Mouse (Mus musculus) brown adipose tissue, adult 24 weeks (tissue): ENCODE results near the gene Lrp3. TPM values are rescaled to one million over a fixed set of nuclear protein-coding genes. Genes with fewer than 3 reads are reported as not detected.
"Not testable (repeated sequence)": the region's sequence is repeated elsewhere in the genome, so short reads cannot be mapped to it uniquely, and the experiment has no call there.

Experiments used
- H3K27ac ChIP-seq: fragments of 200-500 bp; replicated peaks from 2 replicates; pipeline ENCODE4 v1.5.1; 2012; ENCODE audit warnings: low read depth, mild to moderate bottlenecking, low read length
- H3K4me1 ChIP-seq: fragments of 200-500 bp; 2 replicates; pipeline ENCODE4 v1.6.1; 2012; ENCODE audit warnings: low read length, mixed read lengths; ENCODE audit not compliant: control insufficient read depth, insufficient read depth, insufficient read length
- H3K4me3 ChIP-seq: fragments of 200-500 bp; 2 replicates; pipeline ENCODE4 v1.5.1; 2012; ENCODE audit warnings: low read depth, mild to moderate bottlenecking, low read length, moderate library complexity; ENCODE audit not compliant: insufficient read depth
- polyA plus RNA-seq: library from polyadenylated mRNA; stranded (reverse); fragments of >200 nt; gene quantifications from 2 replicates; pipeline ENCODE4 v1.2.4, GENCODE M21; 2012; ENCODE audit not compliant: missing spikeins, insufficient read depth, insufficient read length

Gene Lrp3
- 5.6 and 6.7 TPM in 2 replicates for polyA plus RNA-seq

GRCm38 (mm10) chr7:35215225-35215624, at the start of gene Lrp3:
Gene Lrp3, minus strand, starts transcription at chr7:35215498.
- Histone ChIP-seq H3K4me1 (no peaks in the 10 kb centered on the region), H3K27ac (no peak within 1 kb of the TSS), H3K4me3 (peak within 1 kb of the TSS; percentile 59)

GRCm38 (mm10) chr7:35264746-35265145, 49.4 kb upstream of the Lrp3 start:
- no peaks in the 10 kb centered on the region for H3K4me1 ChIP-seq
- H3K27ac ChIP-seq: no peak overlapping the region
- no peak overlapping the region for H3K4me3 ChIP-seq

- H3K27ac ChIP-seq: no peak overlapping the region
- no peaks in the 10 kb centered on the region for H3K4me1 ChIP-seq
- H3K4me3 ChIP-seq: no peak overlapping the region
Observed at GRCm38 (mm10) chr7:35263595-35264489, 48.5 kb upstream of the Lrp3 start.

GRCm38 (mm10) chr7:35259384-35259783, 44.1 kb upstream of the Lrp3 start:
- no peak overlapping the region for H3K27ac ChIP-seq
- no peak overlapping the region for H3K4me3 ChIP-seq
- no peaks in the 10 kb centered on the region for H3K4me1 ChIP-seq

GRCm38 (mm10) chr7:35258294-35258693, 43.0 kb upstream of the Lrp3 start:
- H3K4me1 ChIP-seq: no peaks in the 10 kb centered on the region; the same call in 1 of the 2 replicates
- H3K27ac ChIP-seq: no peak overlapping the region
- H3K4me3 ChIP-seq: no peak overlapping the region

GRCm38 (mm10) chr7:35252041-35252558, 36.8 kb upstream of the Lrp3 start:
- Histone ChIP-seq H3K4me3 (no peak overlapping the region), H3K4me1 (no peaks in the 10 kb centered on the region; the same call in 1 of the 2 replicates), H3K27ac (no peak overlapping the region)

- H3K4me3 ChIP-seq, H3K4me1 ChIP-seq: not testable (repeated sequence)
Observed at GRCm38 (mm10) chr7:35237935-35238334, 22.6 kb upstream of the Lrp3 start.

GRCm38 (mm10) chr7:35235308-35235707, 20.0 kb upstream of the Lrp3 start:
- peak overlapping the region; percentile 45 for H3K27ac ChIP-seq
- no peaks in the 10 kb centered on the region for H3K4me1 ChIP-seq
- H3K4me3 ChIP-seq: peak overlapping the region; percentile 95

More at GRCm38 (mm10) chr7:35237935-35238334, 22.6 kb upstream of the Lrp3 start:
- H3K27ac ChIP-seq: not testable (repeated sequence)

GRCm38 (mm10) chr7:35234361-35235245, 19.3 kb upstream of the Lrp3 start:
- H3K4me3 ChIP-seq: peak overlapping the region; percentile 95
- H3K4me1 ChIP-seq: no peaks in the 10 kb centered on the region

GRCm38 (mm10) chr7:35233861-35234260, 18.6 kb upstream of the Lrp3 start:
- H3K4me3 ChIP-seq: peak overlapping the region; percentile 50
- H3K4me1 ChIP-seq: no peaks in the 10 kb centered on the region
- no peak overlapping the region for H3K27ac ChIP-seq

More at GRCm38 (mm10) chr7:35234361-35235245, 19.3 kb upstream of the Lrp3 start:
- H3K27ac ChIP-seq: peak overlapping the region; percentile 97

GRCm38 (mm10) chr7:35232796-35233455, 17.6 kb upstream of the Lrp3 start:
- Histone ChIP-seq H3K4me1 (no peaks in the 10 kb centered on the region), H3K4me3 (no peak overlapping the region), H3K27ac (no peak overlapping the region)

GRCm38 (mm10) chr7:35230333-35230732, 15.0 kb upstream of the Lrp3 start:
- H3K4me3 ChIP-seq: no peak overlapping the region
- no peaks in the 10 kb centered on the region for H3K4me1 ChIP-seq

GRCm38 (mm10) chr7:35220694-35221365, 5.5 kb upstream of the Lrp3 start:
- no peak overlapping the region for H3K27ac ChIP-seq
- H3K4me1 ChIP-seq: no peaks in the 10 kb centered on the region
- H3K4me3 ChIP-seq: no peak overlapping the region

More at GRCm38 (mm10) chr7:35230333-35230732, 15.0 kb upstream of the Lrp3 start:
- no peak overlapping the region for H3K27ac ChIP-seq

GRCm38 (mm10) chr7:35215731-35216130, 433 bp upstream of the Lrp3 start:
- peak overlapping the region; percentile 59 for H3K4me3 ChIP-seq
- no peaks in the 10 kb centered on the region for H3K4me1 ChIP-seq
- no peak overlapping the region for H3K27ac ChIP-seq
